Mouse (Mus musculus) ES-Bruce4 (cell line): ENCODE measurements around the gene Pnrc2. TPM values are rescaled to one million over a fixed set of nuclear protein-coding genes. Genes with fewer than 3 reads are reported as not detected.

Source experiments
- H3K27ac ChIP-seq: 2 replicates; pipeline ENCODE4 v1.5.1; 2012; ENCODE audit warnings: low read length, inconsistent platforms; ENCODE audit not compliant: insufficient read depth
- H3K27me3 ChIP-seq: 2 replicates; pipeline ENCODE4 v1.6.1; 2012; ENCODE audit warnings: mild to moderate bottlenecking, low read length, inconsistent platforms; ENCODE audit not compliant: control insufficient read depth, poor library complexity, insufficient read depth, severe bottlenecking
- H3K36me3 ChIP-seq: 2 replicates; pipeline ENCODE4 v1.6.1; 2012; ENCODE audit warnings: inconsistent platforms, mild to moderate bottlenecking, low read length, moderate library complexity; ENCODE audit not compliant: control insufficient read depth, poor library complexity, insufficient read depth, severe bottlenecking
- H3K4me1 ChIP-seq: one replicate; pipeline ENCODE4 v1.8.1; 2011; ENCODE audit warnings: low read length; ENCODE audit not compliant: control insufficient read depth, insufficient read depth
- H3K4me3 ChIP-seq: 2 replicates; pipeline ENCODE4 v1.5.1; 2011; ENCODE audit warnings: low read depth, mild to moderate bottlenecking, low read length
- H3K9ac ChIP-seq: 2 replicates; pipeline ENCODE4 v1.6.1; 2012; ENCODE audit warnings: low read depth, mild to moderate bottlenecking, inconsistent platforms; ENCODE audit not compliant: poor library complexity, severe bottlenecking
- H3K9me3 ChIP-seq: replicated peaks from 2 replicates; pipeline ENCODE4 v1.6.1; 2012; ENCODE audit warnings: mild to moderate bottlenecking, low read length, inconsistent platforms; ENCODE audit not compliant: control insufficient read depth, poor library complexity, insufficient read depth, severe bottlenecking
- CTCF ChIP-seq: IDR thresholded peaks from one replicate; pipeline ENCODE4 v1.8.1; 2011; ENCODE audit warnings: low read depth, low read length
- EP300 ChIP-seq: IDR thresholded peaks from 2 replicates; pipeline ENCODE4 v1.6.1; 2011; ENCODE audit warnings: low read depth, low read length; ENCODE audit not compliant: insufficient read depth
- POLR2A ChIP-seq: IDR thresholded peaks from one replicate; pipeline ENCODE4 v1.8.1; 2011; ENCODE audit warnings: low read length; ENCODE audit not compliant: insufficient read depth
- polyA plus RNA-seq: library from polyadenylated mRNA; stranded (reverse); fragments of >200 nt; gene quantifications from 2 replicates; pipeline ENCODE4 v1.2.4, GENCODE M21; 2011; ENCODE audit warnings: low read depth; ENCODE audit not compliant: missing spikeins, insufficient read depth, insufficient read length

Pnrc2 gene
- polyA plus RNA-seq, 1 experiment: 84.4 TPM

DNA sequence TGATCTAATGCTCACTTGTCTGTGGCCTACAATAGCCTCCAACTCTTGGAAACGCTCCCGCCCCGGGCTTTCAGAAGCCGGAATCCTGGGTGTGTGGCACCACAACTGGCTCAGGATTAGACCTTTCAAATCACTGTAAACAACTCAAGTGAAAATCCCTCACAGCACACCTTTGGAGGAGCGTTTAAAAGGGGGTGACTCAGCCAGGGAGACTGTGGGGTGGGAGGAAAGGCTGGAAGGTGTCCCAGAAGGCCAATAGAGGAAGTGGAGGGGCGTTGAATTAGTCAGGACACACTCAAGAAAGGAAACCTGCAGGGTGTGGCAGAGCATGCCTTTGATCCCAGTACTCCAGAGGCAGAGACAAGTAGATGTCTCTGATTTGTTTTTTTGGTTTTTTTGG is 29.2 kb downstream of the Pnrc2 start:
- Histone ChIP-seq H3K4me3 (no peak overlapping the region), H3K4me1 (peaks cover 1% of the 10 kb centered on the region), H3K9me3 (no peaks in the 10 kb centered on the region; the same call in 1 of the 2 replicates), H3K36me3 (no peaks in the 10 kb centered on the region), H3K9ac (no peak overlapping the region), H3K27ac (no peak overlapping the region), H3K27me3 (no peaks in the 10 kb centered on the region)
- no peak for TF ChIP-seq POLR2A
- TF ChIP-seq EP300: no peak
- TF ChIP-seq CTCF: no peak

DNA sequence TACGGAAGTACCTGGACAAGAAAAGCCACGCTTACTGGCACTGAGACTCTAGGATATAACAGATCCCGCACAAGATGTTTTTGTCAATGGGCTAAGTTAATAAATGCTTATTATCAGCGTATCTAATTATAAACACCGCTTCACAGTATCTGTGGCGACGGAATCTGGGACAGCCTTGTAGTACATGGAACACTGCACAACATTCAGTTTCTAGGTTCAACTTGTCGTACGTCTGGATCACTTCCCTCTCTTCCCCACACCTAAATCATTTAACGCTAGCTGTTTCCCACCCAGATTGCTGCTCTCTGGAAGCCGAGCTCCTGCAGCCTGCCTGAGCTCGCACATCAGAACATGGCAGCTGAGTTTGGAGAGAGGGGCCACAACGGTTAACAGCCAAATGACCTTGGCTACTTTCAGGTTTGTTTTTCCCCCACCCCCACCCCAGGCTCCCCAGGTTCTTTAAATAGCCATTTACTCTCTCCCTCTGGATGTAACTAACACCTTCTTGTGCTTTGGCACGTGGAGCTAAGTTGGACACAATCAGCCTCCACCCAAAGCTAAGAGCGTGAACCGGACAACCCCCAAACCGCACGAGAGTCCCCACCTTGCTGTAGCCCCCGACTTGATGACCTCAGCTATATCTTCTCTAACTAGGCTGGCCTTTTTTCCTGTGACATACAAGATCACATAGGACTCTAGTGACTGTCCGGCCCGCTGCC is 34.2 kb downstream of the Pnrc2 start:
- Histone ChIP-seq H3K9me3 (no peaks in the 10 kb centered on the region; the same call in 1 of the 2 replicates), H3K27ac (no peak overlapping the region), H3K27me3 (no peaks in the 10 kb centered on the region), H3K9ac (no peak overlapping the region), H3K4me3 (no peak overlapping the region), H3K36me3 (no peaks in the 10 kb centered on the region), H3K4me1 (peaks cover 1% of the 10 kb centered on the region)
- no peak for TF ChIP-seq POLR2A
- no peak for TF ChIP-seq CTCF
- no peak for TF ChIP-seq EP300

DNA sequence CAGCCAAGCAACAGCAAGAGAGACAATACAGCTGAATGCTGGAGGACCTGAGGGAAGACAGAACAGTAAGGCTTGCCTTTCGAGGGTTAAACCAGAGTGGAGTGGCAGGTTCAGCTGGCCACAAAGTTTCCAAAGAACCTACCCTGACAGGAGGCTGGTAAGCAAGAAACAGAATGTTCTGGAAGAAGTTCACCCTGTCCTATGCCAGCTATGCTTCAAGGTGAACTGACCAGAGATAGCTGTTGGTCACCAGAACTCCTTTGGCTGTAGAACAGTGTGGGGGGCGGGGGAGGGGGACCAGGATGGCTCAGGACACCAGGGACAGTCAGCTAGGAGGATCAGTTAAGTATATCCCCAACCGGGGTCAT is 34.7 kb downstream of the Pnrc2 start:
- Histone ChIP-seq H3K9ac (no peak overlapping the region), H3K4me1 (no peaks in the 10 kb centered on the region), H3K27ac (no peak overlapping the region), H3K36me3 (no peaks in the 10 kb centered on the region), H3K9me3 (no peaks in the 10 kb centered on the region; the same call in 1 of the 2 replicates), H3K4me3 (no peak overlapping the region), H3K27me3 (no peaks in the 10 kb centered on the region)
- TF ChIP-seq CTCF (no peak), POLR2A (no peak), EP300 (no peak)

DNA sequence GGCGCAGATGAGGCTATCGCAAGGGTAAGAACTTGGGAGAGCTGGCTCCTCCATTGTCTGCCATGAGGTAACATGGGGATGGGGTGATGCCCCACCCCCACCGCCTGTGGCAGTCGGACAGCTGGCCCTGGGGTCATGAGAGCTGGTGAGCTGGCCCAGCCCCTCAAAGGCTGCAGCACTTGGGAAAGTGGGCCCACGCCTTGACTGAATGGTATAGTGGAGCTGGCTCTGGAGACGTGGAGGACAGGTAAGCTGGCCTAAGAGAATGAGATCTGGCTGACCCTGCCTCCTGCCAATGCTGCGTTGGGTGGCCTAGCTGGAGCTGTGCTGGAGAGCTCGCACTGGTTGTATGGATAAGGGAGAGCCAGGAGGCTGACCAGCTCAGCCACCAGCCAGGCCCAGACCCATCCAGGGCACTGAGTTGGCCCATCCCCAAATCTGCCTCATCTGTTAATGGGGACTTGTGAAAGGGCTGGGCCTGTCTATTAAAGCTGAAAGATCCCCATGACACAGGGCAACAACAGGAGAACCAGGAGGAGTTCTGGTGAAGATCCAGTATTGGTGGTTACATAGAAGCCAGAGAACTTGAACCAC is 39.4 kb downstream of the Pnrc2 start:
- H3K9ac ChIP-seq: no peak overlapping the region
- no peak overlapping the region for H3K4me3 ChIP-seq
- no peak overlapping the region for H3K27ac ChIP-seq
- H3K36me3 ChIP-seq: no peaks in the 10 kb centered on the region
- no peaks in the 10 kb centered on the region for H3K27me3 ChIP-seq
- H3K9me3 ChIP-seq: no peaks in the 10 kb centered on the region
- no peaks in the 10 kb centered on the region for H3K4me1 ChIP-seq
- TF ChIP-seq POLR2A: no peak
- no peak for TF ChIP-seq EP300
- TF ChIP-seq CTCF: no peak

DNA sequence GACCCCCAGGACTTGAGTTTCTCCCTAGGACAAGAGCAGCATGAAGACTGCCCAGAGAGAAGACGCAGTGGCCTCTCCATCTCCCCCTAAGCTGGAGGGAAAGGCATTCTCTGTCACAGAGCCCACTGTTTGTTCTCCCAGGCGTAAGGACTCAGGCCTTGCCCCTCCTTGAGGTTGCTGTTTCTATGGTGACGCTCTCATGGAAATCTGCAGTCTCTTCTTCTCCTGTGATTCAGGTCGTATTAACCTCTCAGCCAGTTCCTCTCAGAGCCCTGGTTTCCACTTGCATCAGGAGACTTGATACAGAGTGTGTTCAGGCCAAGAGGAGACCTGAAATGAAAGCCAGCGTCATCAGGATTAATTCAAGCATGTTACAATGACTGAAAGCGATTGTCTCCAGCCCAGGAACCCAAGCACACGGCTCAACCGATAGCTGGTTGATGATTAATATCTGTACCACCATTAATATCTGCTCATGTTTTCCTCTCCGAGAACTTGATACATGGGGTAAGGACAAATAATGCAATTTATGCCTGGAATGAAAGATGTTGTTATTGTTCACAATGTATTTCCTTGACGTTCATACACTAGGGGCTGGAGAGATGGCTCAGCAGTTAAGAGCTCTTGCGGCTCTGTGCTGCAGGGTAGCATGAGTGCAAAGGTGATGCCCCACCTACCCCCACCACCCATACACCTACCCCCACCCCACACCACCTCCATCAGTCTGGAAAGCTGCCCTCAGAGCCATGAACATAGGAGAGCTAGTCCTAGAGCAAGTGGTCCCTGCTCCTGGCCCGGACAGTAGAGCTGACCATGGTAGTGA is 40.1 kb downstream of the Pnrc2 start:
- Histone ChIP-seq H3K9me3 (no peaks in the 10 kb centered on the region), H3K9ac (no peak overlapping the region), H3K36me3 (no peaks in the 10 kb centered on the region), H3K27me3 (no peaks in the 10 kb centered on the region), H3K4me3 (no peak overlapping the region), H3K27ac (no peak overlapping the region), H3K4me1 (no peaks in the 10 kb centered on the region)
- no peak for TF ChIP-seq CTCF
- no peak for TF ChIP-seq POLR2A

DNA sequence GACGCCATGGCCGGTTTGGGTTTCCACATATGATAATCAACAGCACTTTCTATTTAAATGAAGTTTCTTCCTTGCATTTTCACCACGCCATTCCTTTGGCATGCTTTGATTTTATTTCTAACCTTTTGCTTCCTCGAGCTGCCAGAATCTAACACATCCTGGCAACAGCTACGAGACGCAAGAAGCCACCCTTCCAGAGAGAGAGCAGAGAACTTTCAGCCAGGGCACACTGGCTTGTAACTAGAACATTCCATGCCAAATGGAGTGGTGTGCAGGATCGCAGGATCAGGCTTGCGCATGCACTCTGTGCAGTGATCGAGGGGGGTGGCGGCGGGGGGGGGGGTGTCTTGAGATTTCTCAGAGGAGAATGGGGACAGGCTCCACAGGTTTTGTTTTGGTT is 41.6 kb downstream of the Pnrc2 start:
- H3K4me1 ChIP-seq: no peaks in the 10 kb centered on the region
- TF ChIP-seq POLR2A: no peak
- TF ChIP-seq CTCF: no peak
- TF ChIP-seq EP300: no peak
- no peak overlapping the region for H3K4me3 ChIP-seq
- no peak overlapping the region for H3K9ac ChIP-seq
- no peaks in the 10 kb centered on the region for H3K27me3 ChIP-seq
- H3K27ac ChIP-seq: no peak overlapping the region
- H3K9me3 ChIP-seq: no peaks in the 10 kb centered on the region
- H3K36me3 ChIP-seq: no peaks in the 10 kb centered on the region
